Mouse (Mus musculus): Measurements from ENCODE around the gene Gimap9. TPM values are rescaled to one million over a fixed set of nuclear protein-coding genes. Genes with fewer than 3 reads are reported as not detected.

The Gimap9 gene
- total RNA-seq (2014; rRNA removed) (2.1 and 2.4 TPM in 2 replicates), polyA plus RNA-seq (2015; fragmentation: Nextera tagmentation; extraction: Ambion mirVana) (1.2 and 2.0 TPM in 2 replicates)

- H3K27ac ChIP-seq, result no peak within 1 kb of the TSS
- H3K4me3 ChIP-seq (ENCODE audit: low read length), result peak within 1 kb of the TSS; percentile 9; the same call in 1 of the 2 replicates
- H3K4me2 ChIP-seq (ENCODE audit: low read depth, low read length), result peak within 1 kb of the TSS; percentile 30
- H3K36me3 ChIP-seq (ENCODE audit: insufficient read depth, low read length), result no peaks in the 10 kb centered on the region
- DNase-seq (ENCODE audit: low spot score) (peak; percentile 5), ATAC-seq (no peak)
- TF ChIP-seq CTCF (IDR thresholded peaks at IDR 0.05; ENCODE audit: low read depth), result no peak
- H3K27me3 ChIP-seq (ENCODE audit: insufficient read depth, low read length), result no peaks in the 10 kb centered on the region
- H3K9me3 ChIP-seq (ENCODE audit: low read length), result no peaks in the 10 kb centered on the region
- WGBS, result 21% methylated on average over 13 of the region's 13 CpGs
- no peaks in the 10 kb centered on the region for H3K4me1 ChIP-seq (ENCODE audit: insufficient read depth, low read length)
- H3K9ac ChIP-seq (replicated peaks; ENCODE audit: low read length), result no peak within 1 kb of the TSS
These were observed at the start of gene Gimap9 for GRCm38 (mm10) chr6:48675931-48676859. Gene Gimap9 (plus strand): TSS chr6:48676129.

- Histone ChIP-seq H3K36me3 (ENCODE audit: insufficient read depth, low read length) (no peaks in the 10 kb centered on the region), H3K4me1 (ENCODE audit: insufficient read depth, low read length) (peaks cover 8% of the 10 kb centered on the region), H3K4me3 (ENCODE audit: low read length) (peak within 1 kb of the TSS; percentile 54), H3K27me3 (ENCODE audit: insufficient read depth, low read length) (no peaks in the 10 kb centered on the region), H3K9me3 (ENCODE audit: low read length) (no peaks in the 10 kb centered on the region), H3K27ac (peak within 1 kb of the TSS; percentile 58; the same call in 1 of the 2 replicates), H3K4me2 (ENCODE audit: low read depth, low read length) (peak within 1 kb of the TSS; percentile 85), H3K9ac (replicated peaks; ENCODE audit: low read length) (peak within 1 kb of the TSS; percentile 56)
- TF ChIP-seq CTCF (IDR thresholded peaks at IDR 0.05; ENCODE audit: low read depth), result no peak
- WGBS, result 24% methylated on average over 8 of the region's 8 CpGs
- DNase-seq (ENCODE audit: low spot score) (no peak), ATAC-seq (0 out of 2 replicates have a peak, but pooled peaks have one; percentile 2)
These were observed 49.5 kb upstream of the Gimap9 start, which contains the start of gene AI854703 for GRCm38 (mm10) chr6:48626464-48626863. Gene AI854703 (plus strand): TSS chr6:48626764.

- 1% methylated on average over 32 of the region's 32 CpGs for WGBS
- H3K9ac ChIP-seq (replicated peaks; ENCODE audit: low read length), result peak overlapping the region; percentile 56
- H3K4me3 ChIP-seq (ENCODE audit: low read length), result peak overlapping the region; percentile 54
- no peaks in the 10 kb centered on the region for H3K9me3 ChIP-seq (ENCODE audit: low read length)
- peak; percentile 69 for ATAC-seq
- H3K4me2 ChIP-seq (ENCODE audit: low read depth, low read length), result peak overlapping the region; percentile 85
- no peaks in the 10 kb centered on the region for H3K36me3 ChIP-seq (ENCODE audit: insufficient read depth, low read length)
- peak overlapping the region; percentile 58; the same call in 1 of the 2 replicates for H3K27ac ChIP-seq
- peak; percentile 37 for TF ChIP-seq CTCF (IDR thresholded peaks at IDR 0.05; ENCODE audit: low read depth)
- peaks cover 8% of the 10 kb centered on the region for H3K4me1 ChIP-seq (ENCODE audit: insufficient read depth, low read length)
- H3K27me3 ChIP-seq (ENCODE audit: insufficient read depth, low read length), result no peaks in the 10 kb centered on the region
- DNase-seq (ENCODE audit: low spot score), result peak; percentile 80
These were observed 48.9 kb upstream of the Gimap9 start for GRCm38 (mm10) chr6:48626984-48627383.

GRCm38 (mm10) chr6:48627511-48627924, 48.4 kb upstream of the Gimap9 start:
- Histone ChIP-seq H3K9me3 (ENCODE audit: low read length) (no peaks in the 10 kb centered on the region), H3K36me3 (ENCODE audit: insufficient read depth, low read length) (no peaks in the 10 kb centered on the region; the same call in 1 of the 2 replicates), H3K4me2 (ENCODE audit: low read depth, low read length) (peak overlapping the region; percentile 85), H3K4me3 (ENCODE audit: low read length) (peak overlapping the region; percentile 54), H3K9ac (replicated peaks; ENCODE audit: low read length) (peak overlapping the region; percentile 56), H3K4me1 (ENCODE audit: insufficient read depth, low read length) (peaks cover 8% of the 10 kb centered on the region), H3K27ac (peak overlapping the region; percentile 58; the same call in 1 of the 2 replicates), H3K27me3 (ENCODE audit: insufficient read depth, low read length) (no peaks in the 10 kb centered on the region)
- 0 out of 2 replicates have a peak, but pooled peaks have one; percentile 4 for ATAC-seq
- 2% methylated on average over 7 of the region's 7 CpGs for WGBS
- DNase-seq (ENCODE audit: low spot score), result no peak
- TF ChIP-seq CTCF (IDR thresholded peaks at IDR 0.05; ENCODE audit: low read depth), result no peak

GRCm38 (mm10) chr6:48628377-48628776, 47.6 kb upstream of the Gimap9 start:
- ATAC-seq (no peak), DNase-seq (ENCODE audit: low spot score) (no peak)
- Histone ChIP-seq H3K9me3 (ENCODE audit: low read length) (no peaks in the 10 kb centered on the region), H3K9ac (replicated peaks; ENCODE audit: low read length) (no peak overlapping the region), H3K36me3 (ENCODE audit: insufficient read depth, low read length) (no peaks in the 10 kb centered on the region; the same call in 1 of the 2 replicates), H3K4me3 (ENCODE audit: low read length) (no peak overlapping the region), H3K27me3 (ENCODE audit: insufficient read depth, low read length) (no peaks in the 10 kb centered on the region), H3K27ac (0 out of 2 replicates have a peak overlapping the region, but pooled peaks have one; percentile 70), H3K4me1 (ENCODE audit: insufficient read depth, low read length) (peaks cover 8% of the 10 kb centered on the region), H3K4me2 (ENCODE audit: low read depth, low read length) (peak overlapping the region; percentile 85; the same call in 1 of the 2 replicates)
- TF ChIP-seq CTCF (IDR thresholded peaks at IDR 0.05; ENCODE audit: low read depth), result no peak
- WGBS, result 80% methylated on average over 3 of the region's 3 CpGs

- peak; percentile 71 for DNase-seq (ENCODE audit: low spot score)
- peak overlapping the region; percentile 65 for H3K4me2 ChIP-seq (ENCODE audit: low read depth, low read length)
- peak overlapping the region; percentile 70 for H3K27ac ChIP-seq
- ATAC-seq, result peak; percentile 66
- H3K27me3 ChIP-seq (ENCODE audit: insufficient read depth, low read length), result no peaks in the 10 kb centered on the region
- TF ChIP-seq CTCF (IDR thresholded peaks at IDR 0.05; ENCODE audit: low read depth), result no peak
- H3K36me3 ChIP-seq (ENCODE audit: insufficient read depth, low read length), result no peaks in the 10 kb centered on the region; the same call in 1 of the 2 replicates
- no peaks in the 10 kb centered on the region for H3K9me3 ChIP-seq (ENCODE audit: low read length)
- peak overlapping the region; percentile 56 for H3K9ac ChIP-seq (replicated peaks; ENCODE audit: low read length)
- H3K4me3 ChIP-seq (ENCODE audit: low read length), result peak overlapping the region; percentile 39
- WGBS, result 9% methylated on average over 52 of the region's 54 CpGs
- H3K4me1 ChIP-seq (ENCODE audit: insufficient read depth, low read length), result peaks cover 8% of the 10 kb centered on the region
These were observed 46.9 kb upstream of the Gimap9 start for GRCm38 (mm10) chr6:48628808-48629660.
